Mouse (Mus musculus): Measurements from ENCODE around the gene Pomt1. TPM values are rescaled to one million over a fixed set of nuclear protein-coding genes. Genes with fewer than 3 reads are reported as not detected.

Gene Pomt1
- polyA plus RNA-seq (2015; fragmentation: Nextera tagmentation; extraction: Ambion mirVana) = 19.4 and 24.4 TPM in 2 replicates

GRCm38 (mm10) chr2:32235886-32236759 is at the start of gene Pomt1:
Pomt1 (plus strand) TSS chr2:32236590.
- no peaks in the 10 kb centered on the region for H3K27me3 ChIP-seq
- under 1% methylated on average over 54 of the region's 54 CpGs for WGBS
- peak within 1 kb of the TSS; percentile 71 for H3K4me2 ChIP-seq
- H3K36me3 ChIP-seq = peaks cover 38% of the 10 kb centered on the region
- ATAC-seq (ENCODE audit: borderline replicate concordance, extremely low read depth, low FRiP score, low TSS enrichment) = peak; percentile 92
- H3K4me3 ChIP-seq = peak within 1 kb of the TSS; percentile 73
- H3K4me1 ChIP-seq = peaks cover 23% of the 10 kb centered on the region
- H3K27ac ChIP-seq = peak within 1 kb of the TSS; percentile 89
- peak within 1 kb of the TSS; percentile 54 for H3K9ac ChIP-seq
- no peaks in the 10 kb centered on the region for H3K9me3 ChIP-seq

- Histone ChIP-seq H3K9me3 (no peaks in the 10 kb centered on the region), H3K27ac (no peak overlapping the region), H3K27me3 (no peaks in the 10 kb centered on the region), H3K4me1 (peaks cover 16% of the 10 kb centered on the region), H3K4me2 (no peak overlapping the region), H3K4me3 (no peak overlapping the region), H3K36me3 (peaks cover 64% of the 10 kb centered on the region), H3K9ac (no peak overlapping the region)
- ATAC-seq (ENCODE audit: borderline replicate concordance, extremely low read depth, low FRiP score, low TSS enrichment) = no peak
- WGBS = 89% methylated on average over 13 of the region's 13 CpGs
Measured at GRCm38 (mm10) chr2:32187019-32187551, 49.3 kb upstream of the Pomt1 start.

GRCm38 (mm10) chr2:32187649-32188048 is 48.7 kb upstream of the Pomt1 start:
- ATAC-seq (ENCODE audit: borderline replicate concordance, extremely low read depth, low FRiP score, low TSS enrichment) = no peak
- H3K9ac ChIP-seq = no peak overlapping the region
- H3K4me1 ChIP-seq = peaks cover 10% of the 10 kb centered on the region
- no peak overlapping the region for H3K4me3 ChIP-seq
- no peak overlapping the region for H3K4me2 ChIP-seq
- WGBS = 85% methylated on average over 7 of the region's 7 CpGs
- H3K27me3 ChIP-seq = no peaks in the 10 kb centered on the region
- H3K9me3 ChIP-seq = no peaks in the 10 kb centered on the region
- peaks cover 69% of the 10 kb centered on the region for H3K36me3 ChIP-seq
- no peak overlapping the region for H3K27ac ChIP-seq

GRCm38 (mm10) chr2:32189060-32189681 is 47.2 kb upstream of the Pomt1 start:
- H3K36me3 ChIP-seq = peaks cover 77% of the 10 kb centered on the region
- WGBS = 68% methylated on average over 5 of the region's 5 CpGs
- no peaks in the 10 kb centered on the region for H3K27me3 ChIP-seq
- no peak overlapping the region for H3K27ac ChIP-seq
- ATAC-seq (ENCODE audit: borderline replicate concordance, extremely low read depth, low FRiP score, low TSS enrichment) = no peak
- no peaks in the 10 kb centered on the region for H3K9me3 ChIP-seq
- no peaks in the 10 kb centered on the region for H3K4me1 ChIP-seq
- no peak overlapping the region for H3K4me3 ChIP-seq
- H3K4me2 ChIP-seq = no peak overlapping the region
- no peak overlapping the region for H3K9ac ChIP-seq

- no peak overlapping the region for H3K4me2 ChIP-seq
Measured at GRCm38 (mm10) chr2:32190620-32191019, 45.8 kb upstream of the Pomt1 start.

GRCm38 (mm10) chr2:32191872-32192507 is 44.4 kb upstream of the Pomt1 start:
- Histone ChIP-seq H3K4me3 (no peak overlapping the region), H3K36me3 (peaks cover 87% of the 10 kb centered on the region), H3K4me1 (no peaks in the 10 kb centered on the region), H3K4me2 (no peak overlapping the region), H3K27me3 (no peaks in the 10 kb centered on the region), H3K27ac (no peak overlapping the region), H3K9ac (no peak overlapping the region), H3K9me3 (no peaks in the 10 kb centered on the region)
- 79% methylated on average over 17 of the region's 18 CpGs for WGBS
- ATAC-seq (ENCODE audit: borderline replicate concordance, extremely low read depth, low FRiP score, low TSS enrichment) = no peak

More at GRCm38 (mm10) chr2:32190620-32191019, 45.8 kb upstream of the Pomt1 start:
- Histone ChIP-seq H3K9me3 (no peaks in the 10 kb centered on the region), H3K27me3 (no peaks in the 10 kb centered on the region), H3K4me1 (no peaks in the 10 kb centered on the region), H3K4me3 (no peak overlapping the region), H3K27ac (no peak overlapping the region), H3K36me3 (peaks cover 84% of the 10 kb centered on the region), H3K9ac (no peak overlapping the region)
- WGBS = 48% methylated on average over 1 of the region's 1 CpGs
- no peak for ATAC-seq (ENCODE audit: borderline replicate concordance, extremely low read depth, low FRiP score, low TSS enrichment)

- WGBS = 80% methylated on average over 11 of the region's 11 CpGs
- Histone ChIP-seq H3K4me2 (no peak overlapping the region), H3K27me3 (no peaks in the 10 kb centered on the region), H3K27ac (no peak overlapping the region), H3K4me3 (no peak overlapping the region), H3K36me3 (peaks cover 99% of the 10 kb centered on the region), H3K9ac (no peak overlapping the region), H3K9me3 (no peaks in the 10 kb centered on the region), H3K4me1 (no peaks in the 10 kb centered on the region)
- no peak for ATAC-seq (ENCODE audit: borderline replicate concordance, extremely low read depth, low FRiP score, low TSS enrichment)
Measured at GRCm38 (mm10) chr2:32198977-32199376, 37.4 kb upstream of the Pomt1 start.

- no peaks in the 10 kb centered on the region for H3K9me3 ChIP-seq
- H3K27me3 ChIP-seq = no peaks in the 10 kb centered on the region
- no peak for ATAC-seq (ENCODE audit: borderline replicate concordance, extremely low read depth, low FRiP score, low TSS enrichment)
- WGBS = 92% methylated on average over 4 of the region's 4 CpGs
- no peaks in the 10 kb centered on the region for H3K4me1 ChIP-seq
- H3K4me3 ChIP-seq = no peak overlapping the region
- H3K4me2 ChIP-seq = no peak overlapping the region
- no peak overlapping the region for H3K9ac ChIP-seq
- peaks cover 99% of the 10 kb centered on the region for H3K36me3 ChIP-seq
- no peak overlapping the region for H3K27ac ChIP-seq
Measured at GRCm38 (mm10) chr2:32200033-32200432, 36.4 kb upstream of the Pomt1 start.

- no peaks in the 10 kb centered on the region for H3K27me3 ChIP-seq
- H3K27ac ChIP-seq = no peak overlapping the region
- WGBS = 84% methylated on average over 11 of the region's 11 CpGs
- no peaks in the 10 kb centered on the region for H3K4me1 ChIP-seq
- H3K4me2 ChIP-seq = no peak overlapping the region
- H3K9me3 ChIP-seq = no peaks in the 10 kb centered on the region
- peaks cover 99% of the 10 kb centered on the region for H3K36me3 ChIP-seq
- no peak overlapping the region for H3K4me3 ChIP-seq
- no peak for ATAC-seq (ENCODE audit: borderline replicate concordance, extremely low read depth, low FRiP score, low TSS enrichment)
- no peak overlapping the region for H3K9ac ChIP-seq
Measured at GRCm38 (mm10) chr2:32200712-32201111, 35.7 kb upstream of the Pomt1 start.

GRCm38 (mm10) chr2:32201527-32201926 is 34.9 kb upstream of the Pomt1 start:
- Histone ChIP-seq H3K27me3 (no peaks in the 10 kb centered on the region), H3K4me1 (no peaks in the 10 kb centered on the region), H3K36me3 (peaks cover 99% of the 10 kb centered on the region), H3K4me3 (no peak overlapping the region), H3K4me2 (no peak overlapping the region), H3K9ac (no peak overlapping the region), H3K9me3 (no peaks in the 10 kb centered on the region), H3K27ac (no peak overlapping the region)
- ATAC-seq (ENCODE audit: borderline replicate concordance, extremely low read depth, low FRiP score, low TSS enrichment) = no peak
- WGBS = 54% methylated on average over 7 of the region's 7 CpGs

- Histone ChIP-seq H3K4me1 (no peaks in the 10 kb centered on the region), H3K9ac (no peak overlapping the region), H3K4me3 (no peak overlapping the region), H3K27ac (no peak overlapping the region), H3K9me3 (no peaks in the 10 kb centered on the region), H3K4me2 (no peak overlapping the region), H3K36me3 (peaks cover 100% of the 10 kb centered on the region), H3K27me3 (no peaks in the 10 kb centered on the region)
- ATAC-seq (ENCODE audit: borderline replicate concordance, extremely low read depth, low FRiP score, low TSS enrichment) = no peak
- WGBS = 95% methylated on average over 13 of the region's 13 CpGs
Measured at GRCm38 (mm10) chr2:32203853-32204252, 32.5 kb upstream of the Pomt1 start.

Measured in lung, embryonic 15.5 days (tissue).